Mouse (Mus musculus) urinary bladder, postnatal 25 days (tissue): ENCODE measurements at regions not wholly inside any gene's neighbourhood (a gene's known extent, or its start where the extent isn't known, plus 50 kb on each side); places are given as distances from the start of the nearest gene placed in this dataset.

Experiments used
- DNase-seq: peaks from one replicate; pipeline ENCODE4 v3.0.0; 2022; ENCODE audit warnings: low spot score

DNA sequence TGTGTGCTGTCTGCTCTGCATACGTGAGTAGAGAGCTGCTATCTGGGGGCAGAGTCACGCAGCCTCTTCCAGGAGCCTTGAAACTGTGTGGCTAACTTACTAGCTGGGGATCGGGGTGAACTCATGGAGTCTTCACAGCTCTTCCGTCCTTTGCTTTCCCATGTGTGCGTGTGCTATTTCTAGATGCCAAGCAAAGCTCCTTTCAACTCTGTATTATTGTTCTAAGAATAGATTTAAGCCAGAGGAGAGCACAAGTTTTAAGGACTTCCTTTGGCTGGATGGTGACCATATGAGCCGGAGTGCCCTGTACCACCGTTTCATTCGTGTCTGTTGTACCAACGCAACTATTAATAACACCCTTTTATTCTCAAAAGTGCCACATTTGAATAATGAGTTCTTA, 254.0 kb downstream of the Gm12728 start:
- no peak for DNase-seq

GRCm38 (mm10) chr4:106048053-106048452, 258.4 kb downstream of the Gm12728 start:
- DNase-seq = no peak

- DNase-seq = no peak
These were observed 259.1 kb downstream of the Gm12728 start for GRCm38 (mm10) chr4:106048797-106049196.

GRCm38 (mm10) chr4:106049880-106050279, 260.2 kb downstream of the Gm12728 start:
- no peak for DNase-seq

- DNase-seq = no peak
These were observed 260.6 kb downstream of the Gm12728 start for GRCm38 (mm10) chr4:106050297-106050696.

GRCm38 (mm10) chr4:106053496-106053895, 262.5 kb upstream of the Usp24 start:
- no peak for DNase-seq

- no peak for DNase-seq
These were observed 261.7 kb upstream of the Usp24 start for GRCm38 (mm10) chr4:106054324-106054723.

GRCm38 (mm10) chr4:106062651-106063050, 253.4 kb upstream of the Usp24 start:
- DNase-seq = no peak

GRCm38 (mm10) chr4:106063851-106064382, 252.1 kb upstream of the Usp24 start:
- no peak for DNase-seq

DNA sequence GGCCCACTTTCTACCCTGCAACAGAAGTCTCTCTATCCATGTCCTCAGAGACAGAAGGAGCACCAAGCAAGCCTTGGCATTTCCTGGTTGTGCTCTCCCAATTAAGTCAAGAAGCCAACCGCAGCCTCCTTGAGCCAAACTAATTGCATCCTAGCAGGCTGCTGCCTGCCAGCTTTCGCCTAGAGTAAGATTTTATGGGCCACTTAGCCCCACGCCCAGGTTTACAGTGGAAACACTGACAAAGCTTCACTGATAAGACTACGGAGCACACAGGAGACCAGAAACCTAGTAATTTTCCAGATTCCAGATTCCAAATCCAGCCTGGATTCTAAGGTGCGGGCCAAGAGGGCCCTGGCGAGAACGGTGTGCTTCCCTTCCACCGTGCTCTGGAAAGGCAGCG, 249.0 kb upstream of the Usp24 start:
- no peak for DNase-seq

DNA sequence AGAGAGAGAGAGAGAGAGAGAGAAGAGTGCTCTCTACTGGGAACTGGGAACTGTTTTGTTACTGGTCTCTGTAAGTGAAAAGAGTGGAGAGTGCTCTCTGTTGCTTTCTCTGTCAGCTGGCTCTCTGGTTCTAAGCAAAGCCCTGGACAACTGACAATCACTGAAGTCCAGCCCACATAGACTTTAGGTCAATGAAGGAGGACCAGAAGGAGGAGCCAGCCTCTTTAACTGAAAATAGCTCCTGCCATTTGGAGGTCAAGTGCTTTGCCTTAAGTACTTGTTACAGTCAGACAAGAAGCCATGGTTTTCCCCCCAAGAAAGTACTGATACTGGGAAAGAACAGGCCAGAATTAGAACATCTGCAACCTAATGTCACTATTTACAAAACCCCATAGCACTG, 232.5 kb upstream of the Usp24 start:
- DNase-seq = no peak

DNA sequence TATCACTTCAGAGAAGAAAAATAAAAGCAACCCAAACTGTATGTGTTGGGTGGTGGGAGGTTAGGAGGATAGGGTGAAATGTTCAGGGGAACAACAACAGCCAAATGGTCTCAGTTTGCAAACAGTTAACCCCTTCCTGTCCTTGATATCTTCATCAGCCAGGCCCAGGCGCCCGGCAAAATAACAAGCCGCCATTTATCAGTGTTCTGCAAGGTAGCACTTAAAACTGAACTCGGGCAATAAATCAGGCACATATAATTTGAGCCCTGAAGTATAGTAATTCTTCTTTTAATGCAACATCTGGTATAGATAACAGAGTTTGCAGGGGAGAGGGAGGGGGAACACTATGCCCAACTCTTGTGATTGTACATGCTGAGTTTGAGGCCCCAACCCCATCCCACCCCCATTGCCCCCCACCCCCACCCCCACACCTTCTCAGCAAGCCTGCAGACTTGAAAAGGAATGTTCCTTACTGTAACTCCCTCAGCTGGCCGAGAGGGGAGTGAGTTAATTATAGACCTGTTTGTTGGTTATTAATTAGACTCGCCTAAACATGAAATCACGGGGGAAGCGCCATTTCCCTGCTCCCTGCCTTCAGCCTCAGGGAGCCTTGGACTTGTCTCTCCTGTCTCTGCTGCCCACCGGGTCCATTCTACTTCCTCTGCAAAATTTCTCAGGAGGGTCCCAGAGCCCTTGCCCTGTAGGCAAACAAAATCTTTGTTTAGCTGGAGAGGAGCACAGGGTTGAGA, 223.9 kb upstream of the Usp24 start:
- DNase-seq = no peak

DNA sequence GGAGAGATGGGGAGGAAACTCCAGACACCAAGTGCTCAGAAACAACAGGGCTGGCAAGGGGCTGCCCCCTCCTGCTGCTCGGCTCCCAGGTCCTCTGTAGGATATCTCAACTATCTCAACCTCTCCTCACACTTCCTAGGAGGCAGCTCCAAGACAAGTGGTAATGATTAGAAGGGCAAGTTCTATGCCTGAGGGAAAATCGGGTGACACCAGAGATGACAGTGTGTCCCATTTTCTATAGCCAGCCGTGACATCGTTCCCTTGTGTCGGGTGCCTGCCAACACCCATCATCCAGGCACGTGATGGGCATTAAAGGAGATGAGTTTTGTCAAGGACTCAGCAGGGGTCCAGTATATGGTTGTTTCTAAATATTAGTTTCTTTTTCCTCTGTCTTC, 223.3 kb upstream of the Usp24 start:
- no peak for DNase-seq

DNA sequence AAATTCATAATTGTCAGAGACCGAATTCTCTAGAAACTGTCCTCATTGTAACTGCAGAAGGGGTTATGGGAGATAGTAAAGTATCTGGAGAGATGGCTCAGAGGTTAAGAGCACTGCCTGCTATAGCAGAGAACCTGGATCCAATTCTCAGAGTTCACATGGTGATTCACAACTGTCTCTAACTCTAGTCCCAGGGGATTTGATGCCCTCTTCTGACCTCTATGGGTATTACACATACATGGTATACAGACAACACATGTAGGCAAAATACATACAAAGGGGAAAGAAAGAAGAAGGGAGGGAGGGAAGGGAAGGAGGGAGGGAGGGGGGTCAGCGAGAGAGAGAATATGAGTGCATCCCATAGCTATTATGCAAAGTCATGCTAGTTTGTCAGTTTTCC, 222.8 kb upstream of the Usp24 start:
- no peak for DNase-seq

DNA sequence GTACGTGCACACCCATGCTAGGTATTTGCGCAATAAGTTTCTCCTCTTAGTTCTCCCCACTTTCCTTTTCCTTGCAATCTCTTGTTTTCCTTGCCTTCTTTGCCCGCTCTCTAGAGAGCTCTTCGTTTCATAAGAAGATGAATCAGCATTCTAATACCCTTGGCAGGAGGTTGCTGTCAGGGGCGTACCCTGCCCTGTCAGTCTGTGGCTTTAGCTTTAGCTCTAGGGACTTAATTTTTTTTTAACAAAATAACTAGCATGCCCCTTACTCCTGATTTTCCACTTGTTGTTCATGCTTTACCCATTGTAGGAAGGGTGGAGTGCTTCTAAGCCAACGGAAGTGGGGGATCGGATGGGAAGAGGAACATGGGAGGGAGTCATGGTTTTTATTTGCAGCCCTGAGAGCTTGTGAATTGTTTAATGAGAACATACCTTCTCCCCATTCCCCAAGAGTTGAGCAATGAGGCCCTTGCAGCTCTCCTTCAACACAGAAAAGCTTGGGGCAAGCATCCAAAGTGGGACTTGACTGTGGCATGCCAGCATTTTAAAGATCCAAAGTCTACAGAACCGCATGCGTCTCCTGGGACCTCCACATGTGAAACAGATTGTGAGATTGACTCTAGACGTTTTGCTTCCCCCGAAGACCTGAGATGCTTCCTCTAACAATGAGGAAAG, 221.0 kb upstream of the Usp24 start:
- no peak for DNase-seq

DNA sequence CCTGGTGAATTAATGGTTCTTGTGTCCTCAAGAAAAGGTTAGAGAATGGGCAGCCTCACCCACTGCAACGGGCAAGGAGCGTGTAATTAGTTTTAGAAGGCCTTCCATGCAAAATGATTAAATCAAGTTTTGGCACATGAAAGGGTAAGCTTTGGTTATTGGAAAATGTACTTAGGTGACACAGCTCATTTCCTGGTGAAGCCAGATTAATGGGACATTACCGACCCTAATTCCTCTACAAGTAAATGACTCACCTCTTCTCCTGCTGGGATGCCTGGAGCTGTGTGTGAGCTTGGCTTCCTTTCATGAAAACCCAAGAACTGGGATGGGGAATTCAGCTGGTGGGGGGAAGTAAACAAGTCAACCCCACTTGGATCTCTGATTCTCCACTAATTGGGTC, 219.9 kb upstream of the Usp24 start:
- no peak for DNase-seq

DNA sequence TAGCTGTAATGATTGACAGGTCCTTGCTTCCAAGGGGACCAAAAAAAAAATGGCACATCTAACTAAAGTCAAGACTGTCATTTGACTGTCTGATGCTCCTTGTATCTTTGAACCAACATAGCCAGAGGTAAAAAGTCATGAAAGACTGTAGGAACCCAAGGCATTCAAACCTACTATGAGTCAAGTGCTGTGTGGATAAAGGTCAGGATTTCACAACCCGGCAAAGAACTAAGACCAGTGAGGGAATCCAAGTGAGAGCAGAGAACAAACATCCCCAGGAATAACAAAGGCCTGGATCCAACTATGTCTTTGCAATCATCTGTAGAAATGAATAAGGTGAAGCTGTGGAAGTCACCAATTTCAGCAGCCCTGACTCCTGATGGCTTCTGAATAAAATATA, 218.2 kb upstream of the Usp24 start:
- no peak for DNase-seq

DNA sequence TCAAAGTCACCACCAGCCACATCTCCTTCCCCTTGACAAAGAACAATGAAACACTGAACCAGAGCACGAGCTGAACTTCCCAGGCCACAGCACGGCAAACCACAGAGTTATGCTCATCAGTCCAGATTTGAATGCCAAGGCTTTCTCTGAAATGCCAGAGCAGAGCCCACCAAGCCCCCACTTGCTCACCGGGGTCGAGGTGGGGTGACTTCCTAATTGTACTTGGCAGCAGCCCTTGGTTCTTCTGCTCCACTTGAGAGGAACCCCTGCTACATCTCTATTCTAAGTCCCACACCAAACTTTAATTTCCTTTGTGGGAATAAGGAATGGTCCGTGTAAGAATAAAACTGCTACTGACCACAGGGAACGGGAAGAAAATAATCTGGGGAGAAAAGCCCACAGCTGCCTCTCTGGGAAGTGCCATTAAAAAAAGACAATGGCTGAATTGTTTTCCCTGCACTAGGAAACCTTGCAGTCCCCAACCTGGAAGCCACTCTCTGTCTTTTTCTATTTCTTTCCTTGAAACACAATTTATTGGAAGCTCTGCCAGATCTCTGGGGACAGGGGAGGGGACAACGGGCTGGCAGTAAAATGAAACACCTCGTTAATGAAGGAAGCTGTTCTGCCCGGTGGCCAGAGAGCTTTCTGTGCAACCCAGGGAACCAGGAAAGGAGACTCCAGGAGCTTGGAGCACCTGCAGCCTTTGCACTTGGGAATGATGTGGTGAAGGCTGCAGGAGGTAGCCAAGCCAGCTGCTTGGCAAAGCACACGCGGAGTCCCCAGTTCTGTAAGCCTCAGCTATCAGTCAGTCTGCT, 215.6 kb upstream of the Usp24 start:
- no peak for DNase-seq

GRCm38 (mm10) chr4:106101904-106102303, 214.1 kb upstream of the Usp24 start:
- no peak for DNase-seq

DNA sequence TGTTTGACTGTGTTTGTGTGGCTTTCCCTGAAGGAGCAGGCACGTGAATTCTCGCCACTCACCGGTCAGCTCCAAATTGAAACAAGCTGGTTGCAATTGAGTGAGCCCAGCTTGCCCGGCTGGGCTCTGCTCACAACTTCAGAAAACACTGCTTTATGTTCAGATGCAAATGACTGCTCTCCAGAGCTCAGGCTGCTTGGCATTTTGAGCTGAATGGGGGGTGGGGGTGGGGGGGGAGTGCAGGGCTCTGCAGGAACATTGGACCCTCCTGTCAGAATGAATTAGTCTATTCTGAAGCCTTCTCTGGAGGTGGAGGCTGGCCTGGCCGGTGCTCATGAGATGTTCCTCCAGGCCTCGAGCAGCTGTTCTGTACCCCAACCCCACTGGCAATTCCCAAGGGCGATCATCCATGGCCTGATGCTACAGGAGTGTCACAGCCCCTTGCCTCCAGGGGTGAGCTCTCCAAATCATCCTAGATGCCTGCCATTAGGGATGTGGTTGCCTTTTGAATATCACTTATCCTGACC, 213.5 kb upstream of the Usp24 start:
- no peak for DNase-seq

DNA sequence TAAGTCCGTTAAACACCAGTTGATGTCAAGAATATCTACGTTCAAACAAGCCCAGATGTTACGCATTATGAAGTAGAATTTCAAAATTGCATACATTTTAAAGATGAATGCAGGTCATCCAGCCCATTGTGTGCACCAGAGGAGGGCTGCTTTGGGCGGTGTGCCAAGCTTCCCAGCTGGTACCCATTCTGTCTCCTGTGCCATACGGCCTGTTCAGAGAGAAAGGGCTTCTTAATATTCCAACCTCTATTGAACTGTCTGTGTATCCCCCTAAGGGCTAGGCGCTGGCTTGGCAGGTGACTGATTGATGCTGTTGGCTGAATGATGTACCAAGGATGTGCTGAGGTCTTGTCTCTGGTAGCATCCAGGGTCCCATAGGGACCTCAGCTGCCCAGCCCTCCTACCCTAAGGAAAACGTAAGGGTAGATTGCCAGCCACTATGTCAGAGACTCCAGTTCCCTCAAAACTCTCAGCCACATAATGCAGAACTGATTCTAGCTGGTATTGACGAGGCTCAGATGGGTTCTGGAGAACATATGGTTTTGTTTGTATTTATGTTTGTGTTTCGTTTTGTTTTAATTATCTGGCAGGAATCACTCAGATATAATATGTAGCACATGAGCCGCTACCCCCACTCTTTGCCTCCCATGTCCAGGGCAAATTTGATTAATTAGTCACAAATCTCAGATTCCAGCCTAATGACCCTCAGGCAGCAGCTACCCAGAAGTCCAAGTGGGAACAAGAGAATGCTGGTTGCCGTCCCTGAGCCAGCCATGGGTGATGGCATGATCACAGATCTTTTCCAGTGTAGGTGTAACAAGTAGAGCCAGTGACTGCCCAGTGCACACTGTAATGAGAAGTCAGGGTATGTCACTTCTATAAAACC, 212.0 kb upstream of the Usp24 start:
- no peak for DNase-seq
